In the genomic region with DNA sequence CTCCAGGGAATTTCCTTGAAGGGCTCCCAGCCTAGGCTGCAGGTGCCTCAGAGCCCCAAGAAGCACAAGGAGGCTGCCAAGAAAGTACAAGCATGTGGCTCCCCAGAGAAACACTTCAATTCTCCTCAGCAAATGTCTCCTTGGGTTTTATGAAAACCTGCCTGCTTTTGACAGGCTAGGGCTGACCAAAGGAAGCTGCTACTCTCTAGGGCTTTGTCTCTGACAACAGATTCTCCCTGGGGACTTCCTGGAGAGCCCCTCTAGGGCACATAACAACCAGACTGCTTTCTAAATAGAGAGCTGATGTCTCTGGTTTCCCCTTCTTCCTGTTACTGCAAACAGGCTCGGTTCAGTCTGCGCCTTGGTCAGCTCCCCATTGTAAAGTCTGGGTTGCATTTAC, we compare ENCODE assay signal across 9 mouse cellular contexts. TPM values are rescaled to one million over a fixed set of nuclear protein-coding genes. Genes with fewer than 3 reads are reported as not detected.
A peak's percentile ranks its signal among the peaks of the same experiment; 100 is the strongest.
DNase-seq lines count a peak whose midpoint lies in the region; ATAC-seq lines count a peak whose summit lies in the region.
"Had no signal": no experiment of that assay in that cellular context is flagged by ENCODE, and none has a peak within 500 bp of the region (broad histone marks: within the 10 kb centered on the region; RNA-seq: fewer than 3 reads in every experiment).

No protein-coding gene starts in this region.

- WGBS in liver, embryonic 11.5 days, result 30% methylated on average over 2 of the region's 2 CpGs

- no peaks in the 10 kb centered on the region for H3K27me3 ChIP-seq in liver, embryonic 11.5 days (replicated peaks; ENCODE audit: control insufficient read depth, insufficient read depth, low read length)

- no peak overlapping the region for H3K4me2 ChIP-seq in liver, embryonic 11.5 days

- H3K4me1 ChIP-seq in liver, embryonic 11.5 days (replicated peaks; ENCODE audit: control insufficient read depth, insufficient read depth, low read length), result no peaks in the 10 kb centered on the region

- DNase-seq in liver, embryonic 11.5 days (ENCODE audit: low spot score), result no peak
- DNase-seq in liver (no peak), A20 (ENCODE audit: low read depth, low spot score) (peak; percentile 91), MN1 (ENCODE audit: low spot score) (peak; percentile 20)
- peak; percentile 30 for DNase-seq in spleen, adult 12 weeks (ENCODE audit: low spot score)
- no peak for DNase-seq in urinary bladder, postnatal 10 days (ENCODE audit: low spot score)
- no peak for DNase-seq in layer of hippocampus, postnatal 14 days (ENCODE audit: low spot score in 2 of 2)
- DNase-seq: cerebellum, adult 8-10 months; kidney, adult 18-20 months had no signal

- no peaks in the 10 kb centered on the region for H3K9me3 ChIP-seq in liver, embryonic 11.5 days (ENCODE audit: control insufficient read depth, low read length)

- no peak overlapping the region for H3K4me3 ChIP-seq in liver, embryonic 11.5 days (ENCODE audit: low read depth, low read length)

- ATAC-seq in liver, embryonic 11.5 days (replicated peaks; ENCODE audit: low FRiP score), result no peak

- no peaks in the 10 kb centered on the region for H3K36me3 ChIP-seq in liver, embryonic 11.5 days (ENCODE audit: control insufficient read depth, insufficient read depth, low read length)

- no peak overlapping the region for H3K9ac ChIP-seq in liver, embryonic 11.5 days (ENCODE audit: low read depth, low read length)

- peak overlapping the region; percentile 27; the same call in 1 of the 2 replicates for H3K27ac ChIP-seq in liver, embryonic 11.5 days (ENCODE audit: low read depth, low read length)

RNA-seq across cellular contexts. Expression of gene Parp1, which starts 27.5 kb away (rescaled TPM):
- polyA plus RNA-seq in liver, embryonic 11.5 days (2014; fragmentation: Nextera tagmentation; extraction: Ambion mirVana), result 177 and 197 TPM in 2 replicates
- total RNA-seq in layer of hippocampus, postnatal 14 days (2021), result 100 to 1,000 TPM; 162 to 172 TPM

RNA-seq across cellular contexts. Expression of gene Stum, which starts 57.9 kb away (rescaled TPM):
- polyA plus RNA-seq in liver, embryonic 11.5 days (2014; fragmentation: Nextera tagmentation; extraction: Ambion mirVana), result 0.14 and 0.21 TPM in 2 replicates
- total RNA-seq in layer of hippocampus, postnatal 14 days (2021), result 100 to 1,000 TPM; 263 to 281 TPM

Comparison
In these comparisons a context has a peak if more than half of its experiments do, and no peak if none do; other contexts are left out.
1. DNase-seq: peak in A20 (single experiment), MN1 (single experiment) and spleen, adult 12 weeks (single experiment); none in liver, embryonic 11.5 days (single experiment), liver (single experiment), urinary bladder, postnatal 10 days (single experiment) and layer of hippocampus, postnatal 14 days (0 of 2).